Mouse (Mus musculus): ENCODE results near the gene Ndufaf2. TPM values are rescaled to one million over a fixed set of nuclear protein-coding genes. Genes with fewer than 3 reads are reported as not detected.

Ndufaf2 gene
- total RNA-seq, 2 experiments from 2014 or later, result 25.9 to 26.4 TPM

- DNase-seq (ENCODE audit: low spot score in 2 of 2), result no peak
Measured at GRCm38 (mm10) chr13:108144086-108144485, 14.3 kb downstream of the Ndufaf2 start.

GRCm38 (mm10) chr13:108138403-108138977 lies 19.9 kb downstream of the Ndufaf2 start:
- DNase-seq (ENCODE audit: low spot score in 2 of 2), result no peak

GRCm38 (mm10) chr13:108135617-108136016 lies 22.8 kb downstream of the Ndufaf2 start:
- DNase-seq (ENCODE audit: low spot score in 2 of 2), result no peak

GRCm38 (mm10) chr13:108132031-108132819 lies 26.2 kb downstream of the Ndufaf2 start:
- no peak for DNase-seq (ENCODE audit: low spot score in 2 of 2)

GRCm38 (mm10) chr13:108130737-108131136 lies 27.7 kb downstream of the Ndufaf2 start:
- DNase-seq (ENCODE audit: low spot score in 2 of 2), result no peak

- DNase-seq (ENCODE audit: low spot score in 2 of 2), result no peak
Measured at GRCm38 (mm10) chr13:108129070-108129469, 29.4 kb downstream of the Ndufaf2 start.

- no peak for DNase-seq (ENCODE audit: low spot score in 2 of 2)
Measured at GRCm38 (mm10) chr13:108127883-108128282, 30.5 kb downstream of the Ndufaf2 start.

GRCm38 (mm10) chr13:108127130-108127529 lies 31.3 kb downstream of the Ndufaf2 start:
- peak; percentile 37 to 40 for DNase-seq (ENCODE audit: low spot score in 2 of 2)

- DNase-seq (ENCODE audit: low spot score in 2 of 2), result no peak
Measured at GRCm38 (mm10) chr13:108126246-108126645, 32.2 kb downstream of the Ndufaf2 start.

GRCm38 (mm10) chr13:108124096-108124495 lies 34.3 kb downstream of the Ndufaf2 start:
- no peak for DNase-seq (ENCODE audit: low spot score in 2 of 2)

- DNase-seq (ENCODE audit: low spot score in 2 of 2), result no peak
Measured at GRCm38 (mm10) chr13:108123109-108123723, 35.2 kb downstream of the Ndufaf2 start.

GRCm38 (mm10) chr13:108119411-108120310 lies 38.8 kb downstream of the Ndufaf2 start:
- DNase-seq (ENCODE audit: low spot score in 2 of 2), result no peak

- no peak for DNase-seq (ENCODE audit: low spot score in 2 of 2)
Measured at GRCm38 (mm10) chr13:108118188-108118587, 40.2 kb downstream of the Ndufaf2 start.

- DNase-seq (ENCODE audit: low spot score in 2 of 2), result no peak
Measured at GRCm38 (mm10) chr13:108117654-108118053, 40.8 kb downstream of the Ndufaf2 start.

GRCm38 (mm10) chr13:108114257-108114656 lies 44.2 kb downstream of the Ndufaf2 start:
- DNase-seq (ENCODE audit: low spot score in 2 of 2), result no peak

GRCm38 (mm10) chr13:108113536-108113935 lies 44.9 kb downstream of the Ndufaf2 start:
- no peak for DNase-seq (ENCODE audit: low spot score in 2 of 2)

GRCm38 (mm10) chr13:108110929-108111328 lies 47.5 kb downstream of the Ndufaf2 start:
- no peak for DNase-seq (ENCODE audit: low spot score in 2 of 2)

GRCm38 (mm10) chr13:108100700-108101099 lies 57.7 kb downstream of the Ndufaf2 start:
- no peak for DNase-seq (ENCODE audit: low spot score in 2 of 2)

GRCm38 (mm10) chr13:108096446-108096845 lies 62.0 kb downstream of the Ndufaf2 start:
- no peak for DNase-seq (ENCODE audit: low spot score in 2 of 2)

GRCm38 (mm10) chr13:108095617-108096016 lies 62.8 kb downstream of the Ndufaf2 start:
- peak; percentile 57 to 65 for DNase-seq (ENCODE audit: low spot score in 2 of 2)

- DNase-seq (ENCODE audit: low spot score in 2 of 2), result no peak
Measured at GRCm38 (mm10) chr13:108094681-108095080, 63.7 kb downstream of the Ndufaf2 start.
